Mouse (Mus musculus) adrenal gland (tissue): ENCODE measurements around the gene Olfr294.

ENCODE experiments used
- intact Hi-C: fragments of 180-260 bp; cut with DNase I; formaldehyde crosslinking; loops from one replicate; pipeline ENCODE4 v1.15.1; 2025
- long read RNA-seq, 2 experiments: library from polyadenylated mRNA; unstranded; transcript quantifications; one replicate each; pipeline ENCODE4 v2.0.0; 2020; ENCODE audit warnings: borderline replicate concordance in 1 of 2; ENCODE audit not compliant: insufficient replicate concordance in 1 of 2

Gene Olfr294
- long read RNA-seq, experiment 1 = 0 reads
- long read RNA-seq, experiment 2 = 0 reads

DNA sequence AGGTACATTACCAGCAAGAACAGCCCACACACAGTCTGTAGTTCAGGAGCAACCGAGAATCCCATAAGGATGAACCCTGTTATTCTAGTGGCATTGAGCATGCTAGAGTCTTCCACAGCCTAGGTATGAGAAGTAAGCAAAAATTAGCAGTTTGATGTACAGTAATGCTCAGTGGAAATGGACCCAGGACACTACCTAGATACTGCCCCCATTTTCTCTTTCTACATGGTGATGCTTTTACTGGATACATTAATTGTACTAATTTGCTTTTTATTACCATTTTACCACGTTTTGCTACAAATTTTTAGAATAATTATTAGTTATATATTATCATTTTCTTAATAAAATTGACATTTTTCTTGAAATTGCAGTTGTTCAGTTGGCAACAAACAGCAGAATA, at the start of gene Olfr294:
Olfr294 (minus strand) TSS at position 101 of the 400 bp plus-strand sequence.
- intact Hi-C loops = no loop called here

DNA sequence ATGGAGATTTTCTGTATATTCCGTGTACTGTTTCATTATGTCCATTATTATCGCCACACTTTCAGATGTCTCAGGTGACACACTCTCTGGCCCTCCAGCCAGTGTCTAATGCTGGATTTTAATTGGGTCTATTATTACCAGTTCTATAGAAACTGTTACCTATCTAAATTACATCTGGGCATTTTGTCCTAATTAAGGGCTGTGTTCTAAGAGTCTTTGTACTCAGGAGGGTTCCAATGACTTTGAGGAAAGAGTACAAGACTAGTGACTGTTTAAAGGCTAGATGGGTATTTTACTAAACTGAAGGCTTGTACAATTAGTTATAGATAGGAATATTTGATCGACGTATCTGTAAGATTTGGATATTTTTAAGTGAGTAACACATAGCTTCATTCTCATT, 32.3 kb upstream of the Olfr294 start, which contains the start of gene Olfr293:
Olfr293 (plus strand) TSS at position 301 of the 400 bp plus-strand sequence.
- intact Hi-C loops = no loop called here

DNA sequence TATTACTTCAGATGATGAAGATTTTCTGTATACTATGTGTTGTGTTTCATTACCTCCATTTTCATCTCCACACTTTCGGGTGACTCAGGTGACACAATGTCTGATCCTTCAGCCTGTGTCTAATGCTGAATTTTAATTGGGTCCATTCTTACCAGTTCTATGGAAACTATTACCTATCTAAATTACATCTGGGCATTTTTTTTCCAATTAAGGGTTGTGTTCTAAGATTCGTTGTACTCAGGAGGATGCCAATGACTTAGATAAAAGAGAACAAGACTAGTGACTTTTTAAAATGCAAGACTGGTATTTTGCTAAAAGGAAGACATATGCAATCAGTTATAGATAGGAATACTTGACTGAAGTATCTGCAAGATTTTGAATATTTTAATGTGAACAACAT, 32.9 kb downstream of the Olfr294 start, which contains the start of gene Olfr295:
Olfr295 (plus strand) TSS at position 301 of the 400 bp plus-strand sequence.
- intact Hi-C loops = no loop called here
